Mouse (Mus musculus) hindbrain, embryonic 12.5 days (tissue): ENCODE measurements around the gene Gm28539. TPM values are rescaled to one million over a fixed set of nuclear protein-coding genes. Genes with fewer than 3 reads are reported as not detected.
"Not testable (repeated sequence)": the region's sequence is repeated elsewhere in the genome, so short reads cannot be mapped to it uniquely, and the experiment has no call there.

ENCODE experiments used
- ATAC-seq: fragments of 200-750 bp; cut with Nextera tagmentation; 2 replicates; pipeline ENCODE4 v1.8.0; 2017; ENCODE audit warnings: moderate TSS enrichment; ENCODE audit not compliant: low FRiP score
- H3K27ac ChIP-seq: fragments of 300-500 bp; sonication (generic); 2 replicates; pipeline ENCODE4 v1.5.1; 2016; ENCODE audit warnings: mild to moderate bottlenecking
- H3K27me3 ChIP-seq: fragments of 300-500 bp; sonication (generic); 2 replicates; pipeline ENCODE4 v1.6.1; 2016; ENCODE audit warnings: mild to moderate bottlenecking
- H3K36me3 ChIP-seq: fragments of 300-500 bp; sonication (generic); 2 replicates; pipeline ENCODE4 v1.6.1; 2016; ENCODE audit warnings: mild to moderate bottlenecking
- H3K4me1 ChIP-seq: fragments of 300-500 bp; sonication (generic); 2 replicates; pipeline ENCODE4 v1.6.1; 2016
- H3K4me2 ChIP-seq: fragments of 300-500 bp; sonication (generic); replicated peaks from 2 replicates; pipeline ENCODE4 v1.6.1; 2016; ENCODE audit warnings: mild to moderate bottlenecking
- H3K4me3 ChIP-seq: fragments of 300-500 bp; sonication (generic); 2 replicates; pipeline ENCODE4 v1.5.1; 2016; ENCODE audit warnings: mild to moderate bottlenecking
- H3K9ac ChIP-seq: fragments of 300-500 bp; sonication (generic); 2 replicates; pipeline ENCODE4 v1.6.1; 2016; ENCODE audit warnings: mild to moderate bottlenecking, moderate library complexity
- H3K9me3 ChIP-seq: fragments of 300-500 bp; sonication (generic); replicated peaks from 2 replicates; pipeline ENCODE4 v1.6.1; 2016; ENCODE audit warnings: mild to moderate bottlenecking
- WGBS: fragments of 180-500 bp; shearing (Covaris S2); methylation state at CpG from one replicate; pipeline ENCODE4 v1.1.7; 2016; 5-methylcytosine and 5-hydroxymethylcytosine counted together
- polyA plus RNA-seq: library from polyadenylated mRNA; unstranded; fragments of >200 nt; fragmentation: Nextera tagmentation; extraction: Ambion mirVana; gene quantifications from 2 replicates; pipeline ENCODE4 v1.2.1, GENCODE M21; 2016

Gene Gm28539
- polyA plus RNA-seq, 1 experiment from 2014 or later = not detected

GRCm38 (mm10) chr16:18938321-18939082 is 102.1 kb downstream of the Gm28539 start:
- H3K4me2 ChIP-seq = no peak overlapping the region
- H3K36me3 ChIP-seq = peaks cover 50% of the 10 kb centered on the region
- WGBS = 90% methylated on average over 5 of the region's 5 CpGs
- H3K9ac ChIP-seq = no peak overlapping the region
- no peak overlapping the region for H3K4me3 ChIP-seq
- no peaks in the 10 kb centered on the region for H3K9me3 ChIP-seq
- ATAC-seq = no peak
- no peaks in the 10 kb centered on the region for H3K27me3 ChIP-seq
- H3K27ac ChIP-seq = no peak overlapping the region
- no peaks in the 10 kb centered on the region for H3K4me1 ChIP-seq

- no peak overlapping the region for H3K9ac ChIP-seq
- H3K36me3 ChIP-seq = peaks cover 58% of the 10 kb centered on the region
- no peak overlapping the region for H3K27ac ChIP-seq
- WGBS = 96% methylated on average over 6 of the region's 6 CpGs
- no peaks in the 10 kb centered on the region for H3K4me1 ChIP-seq
- H3K4me2 ChIP-seq = no peak overlapping the region
- H3K4me3 ChIP-seq = no peak overlapping the region
- H3K27me3 ChIP-seq = no peaks in the 10 kb centered on the region
- no peak for ATAC-seq
- no peaks in the 10 kb centered on the region for H3K9me3 ChIP-seq
These were observed 107.5 kb downstream of the Gm28539 start for GRCm38 (mm10) chr16:18943906-18944305.

GRCm38 (mm10) chr16:18948941-18949340 is 112.6 kb downstream of the Gm28539 start:
- no peak overlapping the region for H3K9ac ChIP-seq
- H3K27ac ChIP-seq = no peak overlapping the region
- no peaks in the 10 kb centered on the region for H3K27me3 ChIP-seq
- H3K36me3 ChIP-seq = peaks cover 82% of the 10 kb centered on the region
- ATAC-seq = no peak
- no peak overlapping the region for H3K4me3 ChIP-seq
- WGBS = 97% methylated on average over 9 of the region's 9 CpGs
- H3K4me1 ChIP-seq = no peaks in the 10 kb centered on the region
- H3K4me2 ChIP-seq = no peak overlapping the region
- H3K9me3 ChIP-seq = no peaks in the 10 kb centered on the region

GRCm38 (mm10) chr16:18950351-18950750 is 114.0 kb downstream of the Gm28539 start:
- 88% methylated on average over 2 of the region's 2 CpGs for WGBS
- no peak for ATAC-seq
- Histone ChIP-seq H3K4me1 (no peaks in the 10 kb centered on the region), H3K27ac (no peak overlapping the region), H3K4me3 (no peak overlapping the region), H3K9me3 (no peaks in the 10 kb centered on the region), H3K27me3 (no peaks in the 10 kb centered on the region), H3K36me3 (peaks cover 87% of the 10 kb centered on the region), H3K4me2 (no peak overlapping the region), H3K9ac (no peak overlapping the region)

GRCm38 (mm10) chr16:18952813-18953212 is 116.4 kb downstream of the Gm28539 start:
- no peaks in the 10 kb centered on the region for H3K9me3 ChIP-seq
- H3K27me3 ChIP-seq = no peaks in the 10 kb centered on the region
- H3K36me3 ChIP-seq = peaks cover 86% of the 10 kb centered on the region
- ATAC-seq = no peak
- H3K27ac ChIP-seq = no peak overlapping the region
- no peaks in the 10 kb centered on the region for H3K4me1 ChIP-seq
- no peak overlapping the region for H3K4me2 ChIP-seq
- H3K4me3 ChIP-seq = no peak overlapping the region
- no peak overlapping the region for H3K9ac ChIP-seq

GRCm38 (mm10) chr16:18955070-18955469 is 118.7 kb downstream of the Gm28539 start:
- H3K4me3 ChIP-seq = no peak overlapping the region
- 93% methylated on average over 3 of the region's 3 CpGs for WGBS
- H3K27ac ChIP-seq = no peak overlapping the region
- H3K4me2 ChIP-seq = no peak overlapping the region
- ATAC-seq = no peak
- no peaks in the 10 kb centered on the region for H3K27me3 ChIP-seq
- no peak overlapping the region for H3K9ac ChIP-seq
- no peaks in the 10 kb centered on the region for H3K4me1 ChIP-seq
- H3K36me3 ChIP-seq = peaks cover 73% of the 10 kb centered on the region
- H3K9me3 ChIP-seq = peaks cover 4% of the 10 kb centered on the region

GRCm38 (mm10) chr16:18963486-18963885 is 127.1 kb downstream of the Gm28539 start:
- H3K4me1 ChIP-seq = no peaks in the 10 kb centered on the region
- no peak overlapping the region for H3K27ac ChIP-seq
- H3K9ac ChIP-seq = no peak overlapping the region
- H3K27me3 ChIP-seq = no peaks in the 10 kb centered on the region
- peaks cover 30% of the 10 kb centered on the region for H3K9me3 ChIP-seq
- no peak for ATAC-seq
- no peak overlapping the region for H3K4me2 ChIP-seq
- peaks cover 66% of the 10 kb centered on the region for H3K36me3 ChIP-seq
- H3K4me3 ChIP-seq = no peak overlapping the region

GRCm38 (mm10) chr16:18969420-18970128 is 133.2 kb downstream of the Gm28539 start:
- no peak for ATAC-seq
- no peak overlapping the region for H3K27ac ChIP-seq
- H3K4me1 ChIP-seq = no peaks in the 10 kb centered on the region
- 91% methylated on average over 9 of the region's 9 CpGs for WGBS
- H3K4me2 ChIP-seq = no peak overlapping the region
- H3K4me3 ChIP-seq = no peak overlapping the region
- no peak overlapping the region for H3K9ac ChIP-seq
- H3K36me3 ChIP-seq = peaks cover 45% of the 10 kb centered on the region
- H3K27me3 ChIP-seq = no peaks in the 10 kb centered on the region
- peaks cover 9% of the 10 kb centered on the region; the same call in 1 of the 2 replicates for H3K9me3 ChIP-seq

- Histone ChIP-seq H3K27me3 (no peaks in the 10 kb centered on the region), H3K4me1 (no peaks in the 10 kb centered on the region), H3K27ac (no peak overlapping the region), H3K9ac (no peak overlapping the region), H3K9me3 (peaks cover 10% of the 10 kb centered on the region; the same call in 1 of the 2 replicates), H3K4me2 (no peak overlapping the region), H3K36me3 (peaks cover 37% of the 10 kb centered on the region), H3K4me3 (no peak overlapping the region)
- no peak for ATAC-seq
- whole genome bisulfite sequencing = 90% methylated on average over 3 of the region's 3 CpGs
These were observed 134.5 kb downstream of the Gm28539 start for GRCm38 (mm10) chr16:18970837-18971236.

- H3K4me2 ChIP-seq, H3K27ac ChIP-seq, H3K9ac ChIP-seq, ATAC-seq, H3K27me3 ChIP-seq, H3K4me3 ChIP-seq, H3K4me1 ChIP-seq: not testable (repeated sequence)
- H3K36me3 ChIP-seq = peaks cover 18% of the 10 kb centered on the region
- H3K9me3 ChIP-seq = peaks cover 14% of the 10 kb centered on the region
- whole genome bisulfite sequencing = 85% methylated on average over 23 of the region's 23 CpGs
These were observed 139.3 kb downstream of the Gm28539 start for GRCm38 (mm10) chr16:18975665-18976064.

- no peak overlapping the region for H3K4me3 ChIP-seq
- H3K36me3 ChIP-seq = peaks cover 12% of the 10 kb centered on the region; the same call in 1 of the 2 replicates
- no peak overlapping the region for H3K27ac ChIP-seq
- no peaks in the 10 kb centered on the region for H3K27me3 ChIP-seq
- no peak overlapping the region; the same call in 1 of the 2 replicates for H3K4me2 ChIP-seq
- WGBS = 81% methylated on average over 23 of the region's 23 CpGs
- H3K9ac ChIP-seq = no peak overlapping the region
- H3K9me3 ChIP-seq = peaks cover 14% of the 10 kb centered on the region
- no peaks in the 10 kb centered on the region for H3K4me1 ChIP-seq
- ATAC-seq = 0 out of 2 replicates have a peak, but pooled peaks have one; percentile 32
These were observed 139.9 kb downstream of the Gm28539 start for GRCm38 (mm10) chr16:18976315-18976714.

GRCm38 (mm10) chr16:18986381-18986780 is 150.0 kb downstream of the Gm28539 start:
- no peak for ATAC-seq
- Histone ChIP-seq H3K9me3 (no peaks in the 10 kb centered on the region), H3K36me3 (no peaks in the 10 kb centered on the region), H3K4me3 (no peak overlapping the region), H3K4me2 (no peak overlapping the region), H3K27ac (no peak overlapping the region), H3K9ac (no peak overlapping the region), H3K4me1 (no peaks in the 10 kb centered on the region), H3K27me3 (no peaks in the 10 kb centered on the region)
- 90% methylated on average over 3 of the region's 3 CpGs for WGBS
